Mouse (Mus musculus): ENCODE results near the gene Zfp950.

- no peak for TF ChIP-seq CTCF (IDR thresholded peaks at IDR 0.05)
- TF ChIP-seq EP300 (IDR thresholded peaks at IDR 0.05): no peak; the same call in 1 of the 2 replicates
Observed at GRCm38 (mm10) chr19:61052786-61053185, 87.9 kb downstream of the Zfp950 start.
